ENCODE assay signal across 22 mouse cellular contexts in genomic region chr17:81102866-81103265, GRCm38 (mm10). TPM values are rescaled to one million over a fixed set of nuclear protein-coding genes. Genes with fewer than 3 reads are reported as not detected.
DNase-seq lines count a peak whose midpoint lies in the region; ATAC-seq and TF ChIP-seq lines count a peak whose summit lies in the region.
"Had no signal": no experiment of that assay in that cellular context is flagged by ENCODE, and none has a peak within 500 bp of the region (broad histone marks: within the 10 kb centered on the region; RNA-seq: fewer than 3 reads in every experiment).

No protein-coding gene starts in this region.

- no peaks in the 10 kb centered on the region for H3K36me3 ChIP-seq in forebrain, embryonic 10.5 days (replicated peaks)
- H3K36me3 ChIP-seq in kidney, adult 2 months (ENCODE audit: control insufficient read depth, insufficient read depth, low read length), result no peaks in the 10 kb centered on the region
- H3K36me3 ChIP-seq: forebrain, embryonic 15.5 days; heart, embryonic 15.5 days; hindbrain, embryonic 10.5 days; limb, embryonic 12.5 days; liver, embryonic 12.5 days had no signal

- peak; percentile 24 to 56 for DNase-seq in frontal cortex, adult 2 months (ENCODE audit: extremely low spot score in 1 of 2, low spot score in 1 of 2)
- no peak for DNase-seq in frontal cortex, postnatal 25 days (ENCODE audit: low spot score in 2 of 2)
- DNase-seq in left cerebral cortex, adult 11 months (ENCODE audit: low spot score), result peak; percentile 32
- DNase-seq in left cerebral cortex, postnatal 4 days, result no peak
- DNase-seq in frontal cortex, postnatal 36 days (ENCODE audit: low spot score in 2 of 2), result peak; percentile 8 to 58
- DNase-seq in forebrain, embryonic 10.5 days (ENCODE audit: extremely low spot score, low spot score), result no peak
- DNase-seq in kidney, adult 2 months, result no peak
- DNase-seq: adrenal gland, postnatal 14 days; cerebellum, adult 8-10 months; cerebellum, postnatal 36 days; heart, adult 18-20 months; lung, adult 18-20 months; lung, postnatal 10 days; thymus, postnatal 36 days had no signal

- no peaks in the 10 kb centered on the region for H3K27me3 ChIP-seq in forebrain, embryonic 10.5 days (ENCODE audit: poor library complexity, severe bottlenecking)
- H3K27me3 ChIP-seq in kidney, adult 2 months (replicated peaks; ENCODE audit: control insufficient read depth, insufficient read depth, low read length), result no peaks in the 10 kb centered on the region
- H3K27me3 ChIP-seq: forebrain, embryonic 15.5 days; heart, embryonic 15.5 days; limb, embryonic 12.5 days; liver, embryonic 12.5 days had no signal

- no peaks in the 10 kb centered on the region for H3K9me3 ChIP-seq in forebrain, embryonic 10.5 days
- H3K9me3 ChIP-seq: forebrain, embryonic 15.5 days; heart, embryonic 15.5 days; hindbrain, embryonic 10.5 days; limb, embryonic 12.5 days; liver, embryonic 12.5 days had no signal

- WGBS in forebrain, embryonic 10.5 days, result 81% methylated on average over 8 of the region's 8 CpGs
- 62% methylated on average over 8 of the region's 8 CpGs for WGBS in kidney, adult 2 months

- intact Hi-C loops in left cerebral cortex, postnatal 4 days (cut with DNase I), result no loop called here

- no peaks in the 10 kb centered on the region for H3K4me1 ChIP-seq in forebrain, embryonic 10.5 days
- no peaks in the 10 kb centered on the region for H3K4me1 ChIP-seq in kidney, adult 2 months (ENCODE audit: control insufficient read depth, insufficient read depth, low read length)
- H3K4me1 ChIP-seq: forebrain, embryonic 15.5 days; heart, embryonic 15.5 days; hindbrain, embryonic 10.5 days; limb, embryonic 12.5 days; liver, embryonic 12.5 days had no signal

- H3K4me3 ChIP-seq in forebrain, embryonic 10.5 days, result no peak overlapping the region
- H3K4me3 ChIP-seq in kidney, adult 2 months (ENCODE audit: insufficient read depth, low read depth, low read length), result no peak overlapping the region
- H3K4me3 ChIP-seq: forebrain, embryonic 15.5 days; heart, embryonic 15.5 days; hindbrain, embryonic 10.5 days; limb, embryonic 12.5 days; liver, embryonic 12.5 days had no signal

- no peak overlapping the region for H3K27ac ChIP-seq in forebrain, embryonic 10.5 days
- no peak overlapping the region for H3K27ac ChIP-seq in kidney, adult 2 months (ENCODE audit: insufficient read depth, low read depth, low read length)
- H3K27ac ChIP-seq: forebrain, embryonic 15.5 days; heart, embryonic 15.5 days; hindbrain, embryonic 10.5 days; hindbrain, postnatal 0 days; limb, embryonic 12.5 days; liver, embryonic 12.5 days had no signal

- TF ChIP-seq CTCF in kidney, adult 2 months (conservative IDR thresholded peaks at IDR 0.05; ENCODE audit: insufficient read depth, insufficient read length, low read depth, low read length), result no peak

- ATAC-seq in megakaryocyte progenitor cell, adult 5-6 weeks (replicated peaks; ENCODE audit: poor library complexity), result peak; percentile 32; the same call in 1 of the 2 replicates
- ATAC-seq: forebrain, embryonic 15.5 days; hindbrain, postnatal 0 days; intestine, postnatal 0 days; liver, embryonic 12.5 days had no signal

- no peak for TF ChIP-seq POLR2A in kidney, adult 2 months (IDR thresholded peaks at IDR 0.05; ENCODE audit: low read depth, low read length)

RNA-seq across cellular contexts. Expression of gene Thumpd2, which starts 38.0 kb away (rescaled TPM):
- 4.6 and 5.6 TPM in 2 replicates for polyA plus RNA-seq in frontal cortex, adult 2 months (2012; rRNA removed)
- 1 to 10 TPM; 4.2 to 4.8 TPM for total RNA-seq in left cerebral cortex, postnatal 4 days (2021)
- total RNA-seq in megakaryocyte progenitor cell, adult 5-6 weeks (2015), result 12.0 and 12.6 TPM in 2 replicates
- 16.3 and 17.1 TPM in 2 replicates for total RNA-seq in megakaryocyte progenitor cell, adult 5-6 weeks (2017)
- polyA plus RNA-seq in forebrain, embryonic 10.5 days (2016; fragmentation: Nextera tagmentation; extraction: Ambion mirVana), result 15.9 and 17.0 TPM in 2 replicates
- 1.6 and 2.3 TPM in 2 replicates for polyA plus RNA-seq in kidney, adult 2 months (2012; rRNA removed)

Comparison
In these comparisons a context has a peak if more than half of its experiments do, and no peak if none do; other contexts are left out.
1. DNase-seq: peak in frontal cortex, adult 2 months (2 of 2), left cerebral cortex, adult 11 months (single experiment) and frontal cortex, postnatal 36 days (2 of 2); none in frontal cortex, postnatal 25 days (0 of 2), left cerebral cortex, postnatal 4 days (single experiment), forebrain, embryonic 10.5 days (single experiment) and kidney, adult 2 months (single experiment).